Mouse (Mus musculus): ENCODE measurements around the gene Ms4a8a. TPM values are rescaled to one million over a fixed set of nuclear protein-coding genes. Genes with fewer than 3 reads are reported as not detected.
"Not testable (repeated sequence)": the region's sequence is repeated elsewhere in the genome, so short reads cannot be mapped to it uniquely, and the experiment has no call there.

Ms4a8a gene
- polyA plus RNA-seq (2012; rRNA removed), result 15.4 and 18.5 TPM in 2 replicates

- TF ChIP-seq POLR2A (IDR thresholded peaks at IDR 0.05; ENCODE audit: borderline replicate concordance, extremely low read depth, low read depth, low read length) (no peak), CTCF (IDR thresholded peaks at IDR 0.05; ENCODE audit: insufficient read depth, low read length) (no peak)
- 69% methylated on average over 4 of the region's 4 CpGs for WGBS
- Histone ChIP-seq H3K4me1 (ENCODE audit: control insufficient read depth, insufficient read depth, low read length) (no peaks in the 10 kb centered on the region), H3K4me3 (replicated peaks; ENCODE audit: extremely low read depth, low read depth, low read length) (no peak within 1 kb of the TSS)
- DNase-seq, result no peak
Measured at GRCm38 (mm10) chr19:11080934-11081333, at the start of gene Ms4a8a. Gene Ms4a8a, minus strand, starts transcription at chr19:11081102.

GRCm38 (mm10) chr19:11129702-11130101, 48.8 kb upstream of the Ms4a8a start:
- Histone ChIP-seq H3K4me3 (replicated peaks; ENCODE audit: extremely low read depth, low read depth, low read length) (no peak overlapping the region), H3K4me1 (ENCODE audit: control insufficient read depth, insufficient read depth, low read length) (no peaks in the 10 kb centered on the region)
- WGBS, result 78% methylated on average over 1 of the region's 1 CpGs
- no peak for DNase-seq
- TF ChIP-seq CTCF (IDR thresholded peaks at IDR 0.05; ENCODE audit: insufficient read depth, low read length) (no peak), POLR2A (IDR thresholded peaks at IDR 0.05; ENCODE audit: borderline replicate concordance, extremely low read depth, low read depth, low read length) (no peak)

DNA sequence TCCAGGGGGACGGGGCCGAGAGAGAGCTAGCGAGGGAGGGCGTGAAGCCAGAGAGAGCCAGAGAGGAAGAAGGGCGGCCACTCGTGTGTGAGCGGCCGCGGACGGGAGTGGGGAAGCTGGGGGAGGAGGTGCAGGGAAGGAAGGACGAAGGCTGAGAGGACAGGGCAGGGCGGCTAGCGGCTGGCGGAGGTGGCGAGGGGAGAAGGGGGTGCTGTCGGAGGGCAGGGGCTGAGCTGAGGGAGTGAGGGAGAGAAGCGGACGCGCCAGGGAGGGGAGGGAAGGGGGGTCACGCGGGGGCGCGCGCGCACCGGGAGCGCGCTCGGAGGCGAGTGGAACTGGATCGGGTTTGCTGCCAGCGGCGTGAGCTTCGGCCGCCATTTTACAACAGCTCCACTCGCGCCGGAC, 40.1 kb upstream of the Ms4a8a start:
- WGBS, result under 1% methylated on average over 11 of the region's 38 CpGs
- H3K4me3 ChIP-seq (replicated peaks; ENCODE audit: extremely low read depth, low read depth, low read length), result peak overlapping the region; percentile 59
- DNase-seq, result peak; percentile 22
- H3K4me1 ChIP-seq (ENCODE audit: control insufficient read depth, insufficient read depth, low read length), result not testable (repeated sequence)

DNA sequence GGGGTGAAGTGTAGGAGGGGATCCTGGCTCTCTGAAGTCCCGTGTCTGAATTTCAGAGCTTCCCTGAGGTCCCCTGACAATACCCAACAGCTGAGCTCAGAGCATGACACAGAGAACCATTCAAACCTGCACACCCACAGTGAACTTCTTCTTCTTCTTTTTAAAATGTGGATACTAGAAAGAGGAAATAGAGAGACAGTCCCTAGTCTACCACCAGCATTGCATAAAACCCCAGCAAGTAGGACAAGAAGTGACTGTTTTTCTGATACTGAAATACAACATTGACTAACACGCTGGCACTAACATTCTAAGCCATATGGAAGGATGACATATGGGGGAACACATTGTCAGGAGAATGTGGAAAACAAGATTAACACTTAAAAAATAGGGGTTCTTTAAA, 38.4 kb upstream of the Ms4a8a start:
- Histone ChIP-seq H3K4me1 (ENCODE audit: control insufficient read depth, insufficient read depth, low read length) (no peaks in the 10 kb centered on the region; the same call in 1 of the 2 replicates), H3K4me3 (replicated peaks; ENCODE audit: extremely low read depth, low read depth, low read length) (no peak overlapping the region)
- no peak for TF ChIP-seq CTCF (IDR thresholded peaks at IDR 0.05; ENCODE audit: insufficient read depth, low read length)
- no peak for TF ChIP-seq POLR2A (IDR thresholded peaks at IDR 0.05; ENCODE audit: borderline replicate concordance, extremely low read depth, low read depth, low read length)
- no peak for DNase-seq
- 74% methylated on average over 2 of the region's 2 CpGs for WGBS

GRCm38 (mm10) chr19:11107746-11108145, 26.8 kb upstream of the Ms4a8a start:
- no peak for TF ChIP-seq CTCF (IDR thresholded peaks at IDR 0.05; ENCODE audit: insufficient read depth, low read length)
- TF ChIP-seq POLR2A (IDR thresholded peaks at IDR 0.05; ENCODE audit: borderline replicate concordance, extremely low read depth, low read depth, low read length), result no peak
- Histone ChIP-seq H3K4me3 (replicated peaks; ENCODE audit: extremely low read depth, low read depth, low read length) (no peak overlapping the region), H3K4me1 (ENCODE audit: control insufficient read depth, insufficient read depth, low read length) (peaks cover 9% of the 10 kb centered on the region)
- peak; percentile 29 for DNase-seq
- WGBS, result 39% methylated on average over 3 of the region's 3 CpGs

- 58% methylated on average over 1 of the region's 1 CpGs for WGBS
- no peak for DNase-seq
- TF ChIP-seq POLR2A (IDR thresholded peaks at IDR 0.05; ENCODE audit: borderline replicate concordance, extremely low read depth, low read depth, low read length) (no peak), CTCF (IDR thresholded peaks at IDR 0.05; ENCODE audit: insufficient read depth, low read length) (no peak)
- H3K4me3 ChIP-seq (replicated peaks; ENCODE audit: extremely low read depth, low read depth, low read length), result no peak overlapping the region
- H3K4me1 ChIP-seq (ENCODE audit: control insufficient read depth, insufficient read depth, low read length), result no peaks in the 10 kb centered on the region
Measured at GRCm38 (mm10) chr19:11101880-11102279, 21.0 kb upstream of the Ms4a8a start.

GRCm38 (mm10) chr19:11098401-11098800, 17.5 kb upstream of the Ms4a8a start:
- no peaks in the 10 kb centered on the region for H3K4me1 ChIP-seq (ENCODE audit: control insufficient read depth, insufficient read depth, low read length)
- no peak overlapping the region for H3K4me3 ChIP-seq (replicated peaks; ENCODE audit: extremely low read depth, low read depth, low read length)
- no peak for DNase-seq
- no peak for TF ChIP-seq CTCF (IDR thresholded peaks at IDR 0.05; ENCODE audit: insufficient read depth, low read length)
- no peak for TF ChIP-seq POLR2A (IDR thresholded peaks at IDR 0.05; ENCODE audit: borderline replicate concordance, extremely low read depth, low read depth, low read length)
- 67% methylated on average over 3 of the region's 3 CpGs for WGBS

DNA sequence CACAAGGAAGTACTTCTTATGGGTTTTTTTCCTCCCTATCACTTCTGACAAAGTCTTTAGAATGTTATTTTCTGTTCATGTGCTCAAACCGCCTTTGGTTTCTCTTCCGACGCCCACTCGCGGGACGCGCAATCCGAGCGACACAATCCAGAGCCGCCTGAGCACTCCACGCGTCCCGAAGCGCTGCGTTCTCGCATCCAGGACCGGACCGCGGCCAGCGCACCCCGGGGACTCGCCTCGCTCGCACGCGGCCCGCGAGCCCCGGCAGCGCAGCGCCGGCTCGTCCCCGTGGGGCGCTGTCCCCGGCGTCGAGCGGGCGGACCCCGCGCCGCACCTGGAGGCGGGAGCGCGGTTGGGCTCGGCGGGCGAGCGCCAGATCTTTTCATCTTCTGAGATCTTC, 11.2 kb upstream of the Ms4a8a start:
- not testable (repeated sequence) for H3K4me3 ChIP-seq (replicated peaks; ENCODE audit: extremely low read depth, low read depth, low read length)
- 3% methylated on average over 50 of the region's 50 CpGs for WGBS

DNA sequence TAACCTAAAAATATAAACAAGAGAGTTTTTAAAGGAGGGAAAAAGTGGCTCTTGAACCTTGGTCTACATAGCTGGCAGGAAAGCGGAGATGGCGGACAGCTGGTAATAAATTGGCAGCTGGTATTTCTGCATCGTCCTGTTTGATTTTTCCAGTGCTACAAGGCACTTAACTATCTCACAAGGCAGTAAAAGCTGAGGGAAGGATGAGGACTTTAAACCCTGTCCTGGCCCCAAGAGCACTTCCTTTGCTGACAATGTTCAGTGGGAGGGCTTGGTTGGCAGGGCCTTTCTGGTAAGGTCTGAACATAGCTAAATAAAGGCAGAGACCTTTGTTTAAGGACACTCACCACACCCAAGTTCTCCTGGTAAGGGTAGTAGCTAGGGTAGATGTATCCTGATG, 10.5 kb downstream of the Ms4a8a start:
- H3K4me3 ChIP-seq (replicated peaks; ENCODE audit: extremely low read depth, low read depth, low read length), result no peak overlapping the region
- H3K4me1 ChIP-seq (ENCODE audit: control insufficient read depth, insufficient read depth, low read length), result no peaks in the 10 kb centered on the region
- DNase-seq, result no peak
- WGBS, result 77% methylated on average over 3 of the region's 3 CpGs
- TF ChIP-seq POLR2A (IDR thresholded peaks at IDR 0.05; ENCODE audit: borderline replicate concordance, extremely low read depth, low read depth, low read length) (no peak), CTCF (IDR thresholded peaks at IDR 0.05; ENCODE audit: insufficient read depth, low read length) (no peak)

More for the DNA sequence above, 11.2 kb upstream of the Ms4a8a start:
- H3K4me1 ChIP-seq (ENCODE audit: control insufficient read depth, insufficient read depth, low read length); DNase-seq: not testable (repeated sequence)

- no peaks in the 10 kb centered on the region for H3K4me1 ChIP-seq (ENCODE audit: control insufficient read depth, insufficient read depth, low read length)
- no peak for TF ChIP-seq CTCF (IDR thresholded peaks at IDR 0.05; ENCODE audit: insufficient read depth, low read length)
- TF ChIP-seq POLR2A (IDR thresholded peaks at IDR 0.05; ENCODE audit: borderline replicate concordance, extremely low read depth, low read depth, low read length), result no peak
- H3K4me3 ChIP-seq (replicated peaks; ENCODE audit: extremely low read depth, low read depth, low read length), result no peak overlapping the region
- 59% methylated on average over 2 of the region's 2 CpGs for WGBS
- no peak for DNase-seq
Measured at GRCm38 (mm10) chr19:11065202-11065875, 15.6 kb downstream of the Ms4a8a start.

Measured in lung, adult 2 months (tissue).